Mouse (Mus musculus) telencephalon, adult 2 months (tissue): Measurements from ENCODE around the gene Proser2.

ENCODE experiments used
- DNase-seq: peaks from one replicate; pipeline ENCODE4 v3.0.0-alpha.2; 2011; ENCODE audit warnings: low read depth, low spot score

Proser2 gene

DNA sequence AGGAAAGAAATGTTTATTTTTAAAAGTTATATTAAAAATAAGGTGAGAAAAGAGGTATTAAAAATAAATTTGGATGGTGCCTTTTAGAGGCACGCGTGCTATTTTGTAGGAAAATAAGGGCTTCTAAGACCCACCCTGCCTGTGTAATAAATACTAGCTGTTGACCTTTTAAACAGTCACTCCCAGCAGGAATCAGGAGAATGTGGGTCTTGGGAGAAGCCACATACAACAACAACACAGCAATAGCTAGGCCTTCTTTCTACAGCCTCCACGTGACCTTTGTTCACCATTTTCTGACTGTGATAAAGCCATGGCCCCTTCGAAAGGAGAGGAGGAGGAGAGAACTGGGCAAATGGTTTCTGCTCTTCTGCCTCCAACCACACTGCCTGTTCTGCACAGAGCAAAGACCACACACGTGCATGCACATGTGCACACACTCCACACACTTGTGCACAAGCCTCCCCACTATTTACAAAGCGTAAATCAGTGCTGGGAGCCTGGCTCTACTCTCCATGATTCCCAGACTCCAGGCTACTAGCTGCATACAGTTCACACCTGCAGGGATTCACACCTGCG is 57.2 kb downstream of the Proser2 start:
- DNase-seq: no peak

GRCm38 (mm10) chr2:6071598-6072440 is 58.2 kb downstream of the Proser2 start:
- DNase-seq: no peak

- no peak for DNase-seq
Measured at GRCm38 (mm10) chr2:6070925-6071324, 59.1 kb downstream of the Proser2 start.

DNA sequence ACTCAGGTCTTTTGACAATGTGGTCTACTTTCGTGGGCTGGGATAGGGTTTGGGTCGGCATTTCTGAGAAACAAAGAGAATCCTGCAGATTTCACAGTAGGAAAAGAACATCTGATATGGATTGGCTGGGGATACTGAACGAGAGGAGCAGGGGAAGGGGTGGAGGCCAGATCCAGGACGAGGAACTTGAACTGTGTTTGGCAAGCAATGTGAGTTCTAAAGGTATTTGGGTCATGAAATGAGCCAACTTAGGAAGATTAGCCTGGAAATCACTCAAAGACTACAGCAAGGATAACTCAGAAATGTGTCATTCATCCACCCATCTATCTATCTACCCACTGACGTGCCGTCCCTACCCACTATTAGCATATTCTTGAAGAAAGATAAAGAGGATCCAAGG is 62.7 kb downstream of the Proser2 start:
- no peak for DNase-seq

GRCm38 (mm10) chr2:6060071-6060804 is 69.8 kb downstream of the Proser2 start:
- no peak for DNase-seq

DNA sequence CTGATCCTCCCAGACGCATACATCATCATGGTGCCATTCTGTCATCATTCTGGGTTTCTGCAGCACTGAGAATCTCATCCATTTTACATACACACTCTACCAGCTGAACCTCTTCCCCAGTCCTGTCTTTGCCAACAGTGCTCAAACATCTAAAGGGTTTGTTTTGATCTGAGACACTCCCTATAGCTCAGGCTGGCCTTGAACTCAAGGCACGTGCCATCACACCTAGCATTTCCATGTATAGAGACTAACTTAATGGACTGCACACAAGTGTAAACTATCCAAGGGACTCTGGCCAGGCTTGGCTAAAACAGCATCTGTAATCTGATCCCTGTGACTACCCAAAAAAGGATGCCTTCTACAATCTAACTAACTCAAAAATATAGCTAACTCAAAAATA is 70.7 kb downstream of the Proser2 start:
- DNase-seq: no peak

- no peak for DNase-seq
Measured at GRCm38 (mm10) chr2:6056518-6056917, 73.5 kb downstream of the Proser2 start.

DNA sequence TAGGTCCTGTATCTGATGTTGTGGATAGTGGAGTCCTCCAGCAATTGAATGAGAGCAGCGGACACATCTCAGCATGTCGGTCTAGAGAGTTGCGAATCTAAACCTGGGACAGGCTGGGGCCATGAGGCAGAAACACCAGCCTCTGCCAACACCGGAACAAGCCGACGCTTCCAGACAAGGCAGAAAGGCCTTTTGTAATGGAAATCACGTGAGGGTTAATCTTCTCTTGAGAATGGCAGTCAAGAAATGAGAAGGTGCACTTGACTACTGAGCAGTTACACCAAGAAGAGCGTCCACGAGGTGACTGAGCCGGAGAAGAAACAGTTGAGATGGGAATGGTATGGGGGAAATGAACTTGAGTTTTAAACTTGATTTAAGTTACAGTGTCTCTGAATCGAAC is 74.5 kb downstream of the Proser2 start:
- DNase-seq: no peak

GRCm38 (mm10) chr2:6049018-6049417 is 81.0 kb downstream of the Proser2 start:
- DNase-seq: no peak

GRCm38 (mm10) chr2:6048570-6048969 is 81.4 kb downstream of the Proser2 start:
- no peak for DNase-seq
